Mouse (Mus musculus): ENCODE measurements around the gene Dnajc8. TPM values are rescaled to one million over a fixed set of nuclear protein-coding genes. Genes with fewer than 3 reads are reported as not detected.
"Not testable (repeated sequence)": the region's sequence is repeated elsewhere in the genome, so short reads cannot be mapped to it uniquely, and the experiment has no call there.

Gene Dnajc8
- total and polyA plus RNA-seq, 3 experiments, result 213 to 337 (median 240) TPM

DNA sequence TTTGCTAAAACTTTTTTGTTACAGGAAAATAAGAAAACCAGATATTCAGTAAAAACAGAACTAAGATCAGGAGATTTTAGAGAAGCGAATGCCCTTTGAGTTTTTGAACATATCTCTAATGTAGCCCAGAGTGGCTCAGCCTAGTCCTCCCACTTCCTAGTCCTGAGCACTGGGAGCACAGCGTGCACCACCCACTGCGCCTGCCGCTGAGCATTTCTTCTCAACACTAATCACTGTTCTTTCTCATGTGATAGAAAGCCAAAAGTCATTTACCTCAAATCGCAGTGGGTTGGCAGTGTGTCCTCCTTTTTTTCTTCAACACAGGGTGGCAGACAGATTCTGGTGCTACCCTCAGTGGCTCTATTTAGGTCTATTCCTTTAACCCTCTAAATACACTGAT is 4.1 kb downstream of the Dnajc8 start:
- no peaks in the 10 kb centered on the region for H3K27me3 ChIP-seq (ENCODE audit: insufficient read depth, low read length)
- H3K9me3 ChIP-seq (replicated peaks), result no peaks in the 10 kb centered on the region
- H3K4me3 ChIP-seq (ENCODE audit: low read depth, low read length), result no peak overlapping the region
- DNase-seq (ENCODE audit: low spot score) (no peak), ATAC-seq (ENCODE audit: extremely low read depth, insufficient number of reproducible peaks, low FRiP score, poor library complexity, severe bottlenecking) (no peak)
- TF ChIP-seq GATA2 (IDR thresholded peaks at IDR 0.05; ENCODE audit: borderline replicate concordance, low read depth, low read length) (no peak), POLR2AphosphoS5 (IDR thresholded peaks at IDR 0.05; ENCODE audit: insufficient replicate concordance, low read depth, low read length) (no peak), GATA1 (IDR thresholded peaks at IDR 0.05; ENCODE audit: borderline replicate concordance, low read length) (no peak), CTCF (IDR thresholded peaks at IDR 0.05; ENCODE audit: low read depth, low read length) (no peak), TAL1 (conservative IDR thresholded peaks at IDR 0.05; ENCODE audit: low read depth, low read length) (no peak)
- peaks cover 75% of the 10 kb centered on the region for H3K36me3 ChIP-seq (replicated peaks)
- peaks cover 61% of the 10 kb centered on the region for H3K4me1 ChIP-seq (ENCODE audit: insufficient read depth, low read depth, low read length)

- H3K27me3 ChIP-seq (ENCODE audit: insufficient read depth, low read length), result no peaks in the 10 kb centered on the region
- no peak for DNase-seq (ENCODE audit: low spot score)
- peaks cover 94% of the 10 kb centered on the region for H3K36me3 ChIP-seq (replicated peaks)
- no peaks in the 10 kb centered on the region for H3K9me3 ChIP-seq (replicated peaks)
- ATAC-seq (ENCODE audit: extremely low read depth, insufficient number of reproducible peaks, low FRiP score, poor library complexity, severe bottlenecking), result no peak
- TF ChIP-seq POLR2AphosphoS5 (IDR thresholded peaks at IDR 0.05; ENCODE audit: insufficient replicate concordance, low read depth, low read length), result no peak
- no peak for TF ChIP-seq GATA1 (IDR thresholded peaks at IDR 0.05; ENCODE audit: borderline replicate concordance, low read length)
- no peak for TF ChIP-seq TAL1 (conservative IDR thresholded peaks at IDR 0.05; ENCODE audit: low read depth, low read length)
- no peak for TF ChIP-seq CTCF (IDR thresholded peaks at IDR 0.05; ENCODE audit: low read depth, low read length)
- TF ChIP-seq GATA2 (IDR thresholded peaks at IDR 0.05; ENCODE audit: borderline replicate concordance, low read depth, low read length), result no peak
- no peak overlapping the region for H3K4me3 ChIP-seq (ENCODE audit: low read depth, low read length)
- H3K4me1 ChIP-seq (ENCODE audit: insufficient read depth, low read depth, low read length), result peaks cover 62% of the 10 kb centered on the region
Observed at GRCm38 (mm10) chr4:132541413-132541812, 6.1 kb downstream of the Dnajc8 start.

DNA sequence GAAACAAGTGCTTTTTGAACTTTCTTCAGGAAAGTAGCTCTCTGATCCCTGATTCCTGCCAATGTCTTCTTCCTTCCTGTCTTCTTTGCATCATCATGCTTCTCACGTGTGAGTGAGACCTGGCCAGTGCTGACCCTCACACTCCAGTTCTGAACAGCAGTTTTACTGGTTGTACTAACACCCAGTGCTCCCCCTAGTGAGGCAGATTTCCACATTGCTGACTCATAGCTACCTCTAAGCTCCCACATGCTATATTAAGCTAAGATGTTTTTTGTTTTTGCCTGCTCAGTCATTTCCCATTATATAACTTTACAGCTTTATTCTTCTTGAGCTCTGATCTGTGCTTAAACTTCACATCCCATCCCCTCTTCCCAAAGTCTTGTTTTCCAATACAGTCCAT is 7.4 kb downstream of the Dnajc8 start:
- ATAC-seq (ENCODE audit: extremely low read depth, insufficient number of reproducible peaks, low FRiP score, poor library complexity, severe bottlenecking) (no peak), DNase-seq (ENCODE audit: low spot score) (no peak)
- H3K4me3 ChIP-seq (ENCODE audit: low read depth, low read length), result no peak overlapping the region
- H3K9me3 ChIP-seq (replicated peaks), result no peaks in the 10 kb centered on the region
- peaks cover 54% of the 10 kb centered on the region for H3K4me1 ChIP-seq (ENCODE audit: insufficient read depth, low read depth, low read length)
- peaks cover 95% of the 10 kb centered on the region for H3K36me3 ChIP-seq (replicated peaks)
- TF ChIP-seq POLR2AphosphoS5 (IDR thresholded peaks at IDR 0.05; ENCODE audit: insufficient replicate concordance, low read depth, low read length), result no peak
- TF ChIP-seq TAL1 (conservative IDR thresholded peaks at IDR 0.05; ENCODE audit: low read depth, low read length), result no peak
- no peak for TF ChIP-seq GATA2 (IDR thresholded peaks at IDR 0.05; ENCODE audit: borderline replicate concordance, low read depth, low read length)
- TF ChIP-seq GATA1 (IDR thresholded peaks at IDR 0.05; ENCODE audit: borderline replicate concordance, low read length), result no peak
- no peak for TF ChIP-seq CTCF (IDR thresholded peaks at IDR 0.05; ENCODE audit: low read depth, low read length)
- no peaks in the 10 kb centered on the region for H3K27me3 ChIP-seq (ENCODE audit: insufficient read depth, low read length)

GRCm38 (mm10) chr4:132545851-132546250 is 10.5 kb downstream of the Dnajc8 start:
- no peaks in the 10 kb centered on the region for H3K9me3 ChIP-seq (replicated peaks)
- TF ChIP-seq CTCF (IDR thresholded peaks at IDR 0.05; ENCODE audit: low read depth, low read length) (peak; percentile 54; the same call in 1 of the 2 replicates), POLR2AphosphoS5 (IDR thresholded peaks at IDR 0.05; ENCODE audit: insufficient replicate concordance, low read depth, low read length) (no peak), GATA2 (IDR thresholded peaks at IDR 0.05; ENCODE audit: borderline replicate concordance, low read depth, low read length) (no peak), TAL1 (conservative IDR thresholded peaks at IDR 0.05; ENCODE audit: low read depth, low read length) (no peak)
- no peaks in the 10 kb centered on the region for H3K27me3 ChIP-seq (ENCODE audit: insufficient read depth, low read length)
- ATAC-seq (ENCODE audit: extremely low read depth, insufficient number of reproducible peaks, low FRiP score, poor library complexity, severe bottlenecking) (no peak), DNase-seq (ENCODE audit: low spot score) (no peak)
- H3K36me3 ChIP-seq (replicated peaks), result peaks cover 95% of the 10 kb centered on the region
- H3K4me1 ChIP-seq (ENCODE audit: insufficient read depth, low read depth, low read length), result peaks cover 42% of the 10 kb centered on the region
- H3K4me3 ChIP-seq (ENCODE audit: low read depth, low read length), result no peak overlapping the region

DNA sequence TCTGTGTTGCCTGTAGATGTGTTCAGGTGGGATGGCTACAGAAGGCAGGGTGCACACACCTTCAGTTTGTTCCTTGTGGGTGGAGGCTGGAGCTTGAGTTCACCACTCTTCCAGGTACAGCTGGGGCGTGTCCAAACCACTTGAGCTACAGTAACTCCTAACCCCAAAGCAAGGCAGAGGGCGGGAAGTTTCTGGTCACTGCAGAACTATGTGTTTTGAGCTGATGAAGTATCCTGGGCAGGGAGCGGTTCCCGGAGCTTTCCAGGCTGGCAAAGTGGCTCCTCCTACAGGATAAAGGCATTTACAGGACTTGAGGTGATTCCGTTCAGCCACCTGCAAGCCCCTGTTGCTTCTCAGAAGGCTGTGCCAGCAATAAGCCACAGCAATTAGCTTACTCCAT is 18.9 kb downstream of the Dnajc8 start:
- DNase-seq (ENCODE audit: low spot score), result no peak
- no peak for TF ChIP-seq GATA1 (IDR thresholded peaks at IDR 0.05; ENCODE audit: borderline replicate concordance, low read length)
- no peak for TF ChIP-seq GATA2 (IDR thresholded peaks at IDR 0.05; ENCODE audit: borderline replicate concordance, low read depth, low read length)
- no peak for TF ChIP-seq TAL1 (conservative IDR thresholded peaks at IDR 0.05; ENCODE audit: low read depth, low read length)
- no peak for TF ChIP-seq POLR2AphosphoS5 (IDR thresholded peaks at IDR 0.05; ENCODE audit: insufficient replicate concordance, low read depth, low read length)
- TF ChIP-seq CTCF (IDR thresholded peaks at IDR 0.05; ENCODE audit: low read depth, low read length), result no peak
- H3K27me3 ChIP-seq (ENCODE audit: insufficient read depth, low read length), result no peaks in the 10 kb centered on the region
- no peak; the same call in 1 of the 2 replicates for ATAC-seq (ENCODE audit: extremely low read depth, insufficient number of reproducible peaks, low FRiP score, poor library complexity, severe bottlenecking)
- H3K9me3 ChIP-seq (replicated peaks), result no peaks in the 10 kb centered on the region
- peaks cover 61% of the 10 kb centered on the region for H3K36me3 ChIP-seq (replicated peaks)
- H3K4me1 ChIP-seq (ENCODE audit: insufficient read depth, low read depth, low read length), result peaks cover 47% of the 10 kb centered on the region
- no peak overlapping the region for H3K4me3 ChIP-seq (ENCODE audit: low read depth, low read length)

- DNase-seq (ENCODE audit: low spot score) (no peak), ATAC-seq (ENCODE audit: extremely low read depth, insufficient number of reproducible peaks, low FRiP score, poor library complexity, severe bottlenecking) (no peak)
- Histone ChIP-seq H3K4me3 (ENCODE audit: low read depth, low read length) (no peak overlapping the region), H3K4me1 (ENCODE audit: insufficient read depth, low read depth, low read length) (peaks cover 47% of the 10 kb centered on the region), H3K27me3 (ENCODE audit: insufficient read depth, low read length) (0 out of 2 replicates have a peak, but pooled peaks cover 2% of the 10 kb centered on the region), H3K9me3 (replicated peaks) (no peaks in the 10 kb centered on the region), H3K36me3 (replicated peaks) (peaks cover 57% of the 10 kb centered on the region)
- TF ChIP-seq CTCF (IDR thresholded peaks at IDR 0.05; ENCODE audit: low read depth, low read length), result no peak
- TF ChIP-seq GATA1 (IDR thresholded peaks at IDR 0.05; ENCODE audit: borderline replicate concordance, low read length), result no peak
- TF ChIP-seq POLR2AphosphoS5 (IDR thresholded peaks at IDR 0.05; ENCODE audit: insufficient replicate concordance, low read depth, low read length), result 0 out of 2 replicates have a peak, but pooled peaks have one; percentile 30
- no peak for TF ChIP-seq GATA2 (IDR thresholded peaks at IDR 0.05; ENCODE audit: borderline replicate concordance, low read depth, low read length)
- no peak for TF ChIP-seq TAL1 (conservative IDR thresholded peaks at IDR 0.05; ENCODE audit: low read depth, low read length)
Observed at GRCm38 (mm10) chr4:132554653-132555052, 19.3 kb downstream of the Dnajc8 start.

DNA sequence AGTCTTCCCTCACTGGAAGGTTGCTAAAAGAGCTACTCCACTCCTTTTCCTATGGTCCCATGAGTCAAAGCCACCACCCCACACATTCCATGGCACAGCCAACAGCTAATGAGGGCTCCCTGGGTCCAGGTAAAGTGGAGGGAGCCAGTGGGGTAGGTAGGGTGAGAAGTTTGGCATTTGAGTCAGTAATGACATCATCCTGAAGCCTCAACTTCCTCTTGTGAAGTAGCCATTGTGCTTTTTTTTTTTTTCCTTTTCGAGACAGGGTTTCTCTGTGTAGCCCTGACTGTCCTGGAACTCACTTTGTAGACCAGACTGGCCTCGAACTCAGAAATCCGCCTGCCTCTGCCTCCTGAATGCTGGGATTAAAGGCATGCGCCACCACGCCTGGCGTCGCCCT is 20.2 kb downstream of the Dnajc8 start:
- not testable (repeated sequence) for H3K9me3 ChIP-seq (replicated peaks); H3K27me3 ChIP-seq (ENCODE audit: insufficient read depth, low read length); DNase-seq (ENCODE audit: low spot score); H3K4me3 ChIP-seq (ENCODE audit: low read depth, low read length); ATAC-seq (ENCODE audit: extremely low read depth, insufficient number of reproducible peaks, low FRiP score, poor library complexity, severe bottlenecking)
- peaks cover 42% of the 10 kb centered on the region for H3K4me1 ChIP-seq (ENCODE audit: insufficient read depth, low read depth, low read length)
- H3K36me3 ChIP-seq (replicated peaks), result peaks cover 48% of the 10 kb centered on the region

Data from G1E (cell line).